Mouse (Mus musculus) subcutaneous adipose tissue, adult 2 months (tissue): ENCODE results near the gene Olfr1219. TPM values are rescaled to one million over a fixed set of nuclear protein-coding genes. Genes with fewer than 3 reads are reported as not detected.

Experiments used
- polyA plus RNA-seq: library from polyadenylated mRNA; depleted of rRNA; stranded (reverse); fragments of >200 nt; gene quantifications from 2 replicates; pipeline ENCODE4 v1.2.3, GENCODE M21; 2012; ENCODE audit warnings: low replicate concordance; rRNA removed

Gene Olfr1219
- polyA plus RNA-seq: not detected in 2 replicates

GRCm38 (mm10) chr2:89083413-89083812 is at the start of gene Olfr1219:
Gene Olfr1219, minus strand, starts transcription at chr2:89083513.

DNA sequence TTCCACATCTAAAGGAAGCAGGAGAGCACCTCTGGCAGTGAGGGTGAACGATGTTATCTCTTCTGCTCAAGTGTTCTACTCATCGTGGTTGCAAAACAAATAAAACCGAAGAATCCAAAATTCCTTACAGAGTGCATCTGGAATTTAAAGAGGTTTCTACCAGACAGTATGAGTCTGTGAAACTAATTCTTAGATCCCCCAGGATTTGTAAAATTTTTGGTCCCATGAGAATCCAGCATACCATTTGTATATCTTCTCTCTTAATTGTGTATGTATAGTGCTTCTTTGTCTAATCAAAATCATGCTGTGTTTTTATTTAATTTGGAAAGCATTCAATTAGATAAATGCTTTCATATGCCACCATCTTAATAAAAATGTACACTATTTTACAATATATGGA is 49.6 kb upstream of the Olfr1219 start, which contains the start of gene Olfr1222:
Gene Olfr1222 (minus strand): TSS at position 101 of the 400 bp plus-strand sequence.

DNA sequence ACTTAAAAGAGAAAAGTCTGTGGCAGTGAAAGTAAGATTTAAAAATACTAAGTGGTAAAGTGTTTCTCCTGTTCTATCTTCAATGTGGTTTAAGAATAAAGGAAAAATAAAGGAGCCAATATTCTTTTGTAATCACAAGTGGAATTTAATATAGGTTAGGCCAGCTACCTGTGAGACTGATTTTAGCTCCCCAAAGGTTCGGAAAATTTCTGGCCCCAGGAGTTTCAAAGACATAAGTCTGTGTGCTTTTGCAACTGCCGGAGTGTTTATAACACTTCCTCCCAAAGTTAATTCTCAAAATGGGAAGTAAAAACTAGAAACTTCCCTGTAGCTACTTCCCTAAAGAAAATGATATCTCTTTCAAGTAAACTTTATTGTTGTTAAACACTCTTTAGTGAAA is 33.9 kb upstream of the Olfr1219 start, which contains the start of gene Olfr1221:
Gene Olfr1221 (minus strand): TSS at position 101 of the 400 bp plus-strand sequence.

DNA sequence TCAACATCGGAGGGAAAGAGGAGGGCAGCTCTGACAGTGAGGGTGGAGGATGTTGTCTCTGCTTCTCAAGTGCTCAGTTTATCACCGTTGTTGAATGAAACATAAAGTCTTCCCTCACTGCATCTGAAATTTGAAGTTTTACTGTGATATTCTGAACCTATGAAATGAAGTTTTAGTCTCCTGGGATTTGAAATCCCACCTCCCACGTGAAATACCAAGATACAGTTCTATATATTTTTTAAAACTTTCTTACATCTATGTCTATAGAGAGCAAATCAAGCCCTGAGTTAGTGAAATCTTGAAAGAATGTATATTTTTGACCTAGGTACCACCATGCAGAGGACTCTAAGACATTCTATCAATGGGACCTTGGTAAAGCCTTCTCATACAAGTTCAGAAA is 23.4 kb upstream of the Olfr1219 start, which contains the start of gene Olfr1220:
Gene Olfr1220 (minus strand): TSS at position 101 of the 400 bp plus-strand sequence.

DNA sequence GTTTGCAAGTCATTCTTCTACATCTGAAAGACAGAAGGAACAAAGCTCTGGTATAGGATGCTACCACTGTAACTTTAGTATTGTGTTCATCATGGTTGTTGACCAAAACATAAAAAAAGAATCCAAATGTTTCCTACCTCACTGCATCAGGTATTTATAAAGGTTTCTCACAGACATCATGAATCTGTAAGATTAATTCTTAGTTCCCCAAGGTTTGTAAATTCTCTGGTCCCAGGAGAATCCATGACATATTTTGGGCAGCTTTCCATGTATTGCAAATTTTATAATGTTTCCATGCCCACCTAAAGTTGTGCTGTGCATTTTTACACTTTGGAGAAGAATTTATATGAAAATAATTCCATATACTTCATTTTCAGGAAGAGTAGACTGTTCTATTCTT is 22.2 kb downstream of the Olfr1219 start, which contains the start of gene Olfr1218:
Gene Olfr1218 (minus strand): TSS at position 101 of the 400 bp plus-strand sequence.

GRCm38 (mm10) chr2:89031965-89032364 is 51.3 kb downstream of the Olfr1219 start, which contains the start of gene Olfr1217:
Gene Olfr1217, minus strand, starts transcription at chr2:89032065.

Other genes with a start within 250 kb of the Olfr1219 start
- gene Olfr1204, start 234.2 kb downstream of the Olfr1219 start, polyA plus RNA-seq: not detected in 2 replicates
- gene Olfr1206, start 220.3 kb downstream of the Olfr1219 start, polyA plus RNA-seq: not detected in 2 replicates
- gene Olfr1208, start 181.2 kb downstream of the Olfr1219 start, polyA plus RNA-seq: not detected in 2 replicates
- gene Olfr1209, start 168.4 kb downstream of the Olfr1219 start, polyA plus RNA-seq: not detected in 2 replicates
- gene Olfr1211, start 145.4 kb downstream of the Olfr1219 start, polyA plus RNA-seq: not detected in 2 replicates
- gene Olfr1212, start 129.5 kb downstream of the Olfr1219 start, polyA plus RNA-seq: not detected in 2 replicates
- not detected in 2 replicates for gene Gm13762, start 103.2 kb downstream of the Olfr1219 start, polyA plus RNA-seq
- gene Olfr1214, start 90.9 kb downstream of the Olfr1219 start, polyA plus RNA-seq: not detected in 2 replicates
- not detected in 2 replicates for gene Olfr1215, start 76.5 kb downstream of the Olfr1219 start, polyA plus RNA-seq
- not detected in 2 replicates for gene Olfr1216, start 65.2 kb downstream of the Olfr1219 start, polyA plus RNA-seq
- gene Olfr1217, start 51.4 kb downstream of the Olfr1219 start, polyA plus RNA-seq: not detected in 2 replicates
- gene Olfr1218, start 22.3 kb downstream of the Olfr1219 start, polyA plus RNA-seq: not detected in 2 replicates
- not detected in 2 replicates for gene Olfr1220, start 23.3 kb upstream of the Olfr1219 start, polyA plus RNA-seq
- gene Olfr1221, start 33.8 kb upstream of the Olfr1219 start, polyA plus RNA-seq: not detected in 2 replicates
- not detected in 2 replicates for gene Olfr1222, start 49.5 kb upstream of the Olfr1219 start, polyA plus RNA-seq
- gene Olfr1223, start 68.0 kb upstream of the Olfr1219 start, polyA plus RNA-seq: not detected in 2 replicates
- not detected in 2 replicates for gene Olfr1224-ps1, start 80.6 kb upstream of the Olfr1219 start, polyA plus RNA-seq
- gene Olfr1225, start 91.2 kb upstream of the Olfr1219 start, polyA plus RNA-seq: not detected in 2 replicates
- gene Olfr1226, start 116.5 kb upstream of the Olfr1219 start, polyA plus RNA-seq: not detected in 2 replicates
- gene Olfr1228, start 170.5 kb upstream of the Olfr1219 start, polyA plus RNA-seq: not detected in 2 replicates
- not detected in 2 replicates for gene Olfr1229, start 204.5 kb upstream of the Olfr1219 start, polyA plus RNA-seq
- not detected in 2 replicates for gene Olfr1230, start 213.8 kb upstream of the Olfr1219 start, polyA plus RNA-seq
- gene Olfr1231, start 223.6 kb upstream of the Olfr1219 start, polyA plus RNA-seq: not detected in 2 replicates
- gene Olfr1232, start 246.2 kb upstream of the Olfr1219 start, polyA plus RNA-seq: not detected in 2 replicates